Mouse (Mus musculus): ENCODE data around the gene Alox15. TPM values are rescaled to one million over a fixed set of nuclear protein-coding genes. Genes with fewer than 3 reads are reported as not detected.
"Not testable (repeated sequence)": the region's sequence is repeated elsewhere in the genome, so short reads cannot be mapped to it uniquely, and the experiment has no call there.

The Alox15 gene
- total RNA-seq (2017), result 1.6 and 4.4 TPM in 2 replicates

GRCm38 (mm10) chr11:70351868-70352267, at the start of gene Alox15:
Alox15 (minus strand) TSS chr11:70352031.
- ATAC-seq (replicated peaks in 1 of 2; ENCODE audit: insufficient read depth in 1 of 2, low FRiP score in 2 of 2, low TSS enrichment in 1 of 2, low read depth in 1 of 2, poor library complexity in 2 of 2, severe bottlenecking in 2 of 2), result no peak

GRCm38 (mm10) chr11:70389421-70389820, 37.6 kb upstream of the Alox15 start:
- ATAC-seq (replicated peaks in 1 of 2; ENCODE audit: insufficient read depth in 1 of 2, low FRiP score in 2 of 2, low TSS enrichment in 1 of 2, low read depth in 1 of 2, poor library complexity in 2 of 2, severe bottlenecking in 2 of 2), result no peak

- ATAC-seq (replicated peaks in 1 of 2; ENCODE audit: insufficient read depth in 1 of 2, low FRiP score in 2 of 2, low TSS enrichment in 1 of 2, low read depth in 1 of 2, poor library complexity in 2 of 2, severe bottlenecking in 2 of 2), result no peak
Observed at GRCm38 (mm10) chr11:70387436-70387835, 35.6 kb upstream of the Alox15 start.

- no peak for ATAC-seq (replicated peaks in 1 of 2; ENCODE audit: insufficient read depth in 1 of 2, low FRiP score in 2 of 2, low TSS enrichment in 1 of 2, low read depth in 1 of 2, poor library complexity in 2 of 2, severe bottlenecking in 2 of 2)
Observed at GRCm38 (mm10) chr11:70384136-70384535, 32.3 kb upstream of the Alox15 start.

GRCm38 (mm10) chr11:70381330-70381729, 29.5 kb upstream of the Alox15 start:
- ATAC-seq (replicated peaks in 1 of 2; ENCODE audit: insufficient read depth in 1 of 2, low FRiP score in 2 of 2, low TSS enrichment in 1 of 2, low read depth in 1 of 2, poor library complexity in 2 of 2, severe bottlenecking in 2 of 2), result no peak; a peak in 1 of 4 replicates

- ATAC-seq (replicated peaks in 1 of 2; ENCODE audit: insufficient read depth in 1 of 2, low FRiP score in 2 of 2, low TSS enrichment in 1 of 2, low read depth in 1 of 2, poor library complexity in 2 of 2, severe bottlenecking in 2 of 2), result peak in 1 of 2 experiments; percentile 36; a peak in 1 of 4 replicates
Observed at GRCm38 (mm10) chr11:70380478-70381005, 28.7 kb upstream of the Alox15 start.

- ATAC-seq (replicated peaks in 1 of 2; ENCODE audit: insufficient read depth in 1 of 2, low FRiP score in 2 of 2, low TSS enrichment in 1 of 2, low read depth in 1 of 2, poor library complexity in 2 of 2, severe bottlenecking in 2 of 2), result no peak; a peak in 1 of 4 replicates
Observed at GRCm38 (mm10) chr11:70376054-70376453, 24.2 kb upstream of the Alox15 start.

GRCm38 (mm10) chr11:70374302-70374701, 22.5 kb upstream of the Alox15 start:
- peak; percentile 84 to 86 for ATAC-seq (replicated peaks in 1 of 2; ENCODE audit: insufficient read depth in 1 of 2, low FRiP score in 2 of 2, low TSS enrichment in 1 of 2, low read depth in 1 of 2, poor library complexity in 2 of 2, severe bottlenecking in 2 of 2)

- ATAC-seq (replicated peaks in 1 of 2; ENCODE audit: insufficient read depth in 1 of 2, low FRiP score in 2 of 2, low TSS enrichment in 1 of 2, low read depth in 1 of 2, poor library complexity in 2 of 2, severe bottlenecking in 2 of 2), result no peak
Observed at GRCm38 (mm10) chr11:70372849-70373557, 21.2 kb upstream of the Alox15 start.

GRCm38 (mm10) chr11:70372396-70372795, 20.6 kb upstream of the Alox15 start:
- ATAC-seq (replicated peaks in 1 of 2; ENCODE audit: insufficient read depth in 1 of 2, low FRiP score in 2 of 2, low TSS enrichment in 1 of 2, low read depth in 1 of 2, poor library complexity in 2 of 2, severe bottlenecking in 2 of 2), result peak in 1 of 2 experiments; percentile 63; a peak in 1 of 4 replicates

- ATAC-seq (replicated peaks in 1 of 2; ENCODE audit: insufficient read depth in 1 of 2, low FRiP score in 2 of 2, low TSS enrichment in 1 of 2, low read depth in 1 of 2, poor library complexity in 2 of 2, severe bottlenecking in 2 of 2), result not testable (repeated sequence)
Observed at GRCm38 (mm10) chr11:70368626-70369025, 16.8 kb upstream of the Alox15 start.

GRCm38 (mm10) chr11:70367701-70368100, 15.9 kb upstream of the Alox15 start:
- ATAC-seq (replicated peaks in 1 of 2; ENCODE audit: insufficient read depth in 1 of 2, low FRiP score in 2 of 2, low TSS enrichment in 1 of 2, low read depth in 1 of 2, poor library complexity in 2 of 2, severe bottlenecking in 2 of 2), result not testable (repeated sequence)

GRCm38 (mm10) chr11:70348630-70349029, 3.2 kb downstream of the Alox15 start:
- no peak for ATAC-seq (replicated peaks in 1 of 2; ENCODE audit: insufficient read depth in 1 of 2, low FRiP score in 2 of 2, low TSS enrichment in 1 of 2, low read depth in 1 of 2, poor library complexity in 2 of 2, severe bottlenecking in 2 of 2)

- no peak for ATAC-seq (replicated peaks in 1 of 2; ENCODE audit: insufficient read depth in 1 of 2, low FRiP score in 2 of 2, low TSS enrichment in 1 of 2, low read depth in 1 of 2, poor library complexity in 2 of 2, severe bottlenecking in 2 of 2)
Observed at GRCm38 (mm10) chr11:70347861-70348260, 4.0 kb downstream of the Alox15 start.

GRCm38 (mm10) chr11:70345546-70345945, 6.3 kb downstream of the Alox15 start:
- no peak for ATAC-seq (replicated peaks in 1 of 2; ENCODE audit: insufficient read depth in 1 of 2, low FRiP score in 2 of 2, low TSS enrichment in 1 of 2, low read depth in 1 of 2, poor library complexity in 2 of 2, severe bottlenecking in 2 of 2)

GRCm38 (mm10) chr11:70345061-70345460, 6.8 kb downstream of the Alox15 start:
- no peak for ATAC-seq (replicated peaks in 1 of 2; ENCODE audit: insufficient read depth in 1 of 2, low FRiP score in 2 of 2, low TSS enrichment in 1 of 2, low read depth in 1 of 2, poor library complexity in 2 of 2, severe bottlenecking in 2 of 2)

GRCm38 (mm10) chr11:70339481-70339880, 12.3 kb downstream of the Alox15 start:
- ATAC-seq (replicated peaks in 1 of 2; ENCODE audit: insufficient read depth in 1 of 2, low FRiP score in 2 of 2, low TSS enrichment in 1 of 2, low read depth in 1 of 2, poor library complexity in 2 of 2, severe bottlenecking in 2 of 2), result no peak

GRCm38 (mm10) chr11:70334477-70334876, 17.4 kb downstream of the Alox15 start:
- ATAC-seq (replicated peaks in 1 of 2; ENCODE audit: insufficient read depth in 1 of 2, low FRiP score in 2 of 2, low TSS enrichment in 1 of 2, low read depth in 1 of 2, poor library complexity in 2 of 2, severe bottlenecking in 2 of 2), result peak in 1 of 2 experiments; percentile 53; a peak in 2 of 4 replicates

GRCm38 (mm10) chr11:70324726-70325125, 27.1 kb downstream of the Alox15 start:
- no peak for ATAC-seq (replicated peaks in 1 of 2; ENCODE audit: insufficient read depth in 1 of 2, low FRiP score in 2 of 2, low TSS enrichment in 1 of 2, low read depth in 1 of 2, poor library complexity in 2 of 2, severe bottlenecking in 2 of 2)
